Mouse (Mus musculus) intestine, embryonic 16.5 days (tissue): ENCODE results near the gene Ifnlr1. TPM values are rescaled to one million over a fixed set of nuclear protein-coding genes. Genes with fewer than 3 reads are reported as not detected.
A peak's percentile ranks its signal among the peaks of the same experiment; 100 is the strongest.

ENCODE experiments used
- ATAC-seq: fragments of 200-750 bp; cut with Nextera tagmentation; 2 replicates; pipeline ENCODE4 v1.8.0; 2017; ENCODE audit warnings: moderate TSS enrichment, moderate library complexity
- H3K27ac ChIP-seq: fragments of 300-500 bp; sonication (generic); 2 replicates; pipeline ENCODE4 v1.5.1; 2014; ENCODE audit warnings: mild to moderate bottlenecking, low read length
- H3K27me3 ChIP-seq: fragments of 300-500 bp; sonication (generic); replicated peaks from 2 replicates; pipeline ENCODE4 v1.6.1; 2014; ENCODE audit warnings: low read length, control low read depth, mixed read lengths; ENCODE audit not compliant: control insufficient read depth, insufficient read depth
- H3K36me3 ChIP-seq: fragments of 300-500 bp; sonication (generic); 2 replicates; pipeline ENCODE4 v1.6.1; 2014; ENCODE audit warnings: low read length, control low read depth; ENCODE audit not compliant: control insufficient read depth, insufficient read depth
- H3K4me1 ChIP-seq: fragments of 300-500 bp; sonication (generic); 2 replicates; pipeline ENCODE4 v1.6.1; 2014; ENCODE audit warnings: low read length, control low read depth, mixed read lengths; ENCODE audit not compliant: control insufficient read depth, insufficient read depth
- H3K4me2 ChIP-seq: fragments of 300-500 bp; sonication (generic); 2 replicates; pipeline ENCODE4 v1.6.1; 2014; ENCODE audit warnings: low read depth, low read length, control low read depth
- H3K4me3 ChIP-seq: fragments of 300-500 bp; sonication (generic); 2 replicates; pipeline ENCODE4 v1.5.1; 2014; ENCODE audit warnings: mild to moderate bottlenecking, low read length
- H3K9ac ChIP-seq: fragments of 300-500 bp; sonication (generic); 2 replicates; pipeline ENCODE4 v1.6.1; 2014; ENCODE audit warnings: low read depth, low read length
- H3K9me3 ChIP-seq: fragments of 300-500 bp; sonication (generic); 2 replicates; pipeline ENCODE4 v1.6.1; 2016; ENCODE audit warnings: low read length, control low read depth; ENCODE audit not compliant: control insufficient read depth
- WGBS: fragments of 180-500 bp; shearing (Covaris S2); extraction: QIAGEN DNeasy Blood & Tissue Kit; methylation state at CpG from one replicate; pipeline ENCODE4 v1.1.7; 2014; 5-methylcytosine and 5-hydroxymethylcytosine counted together
- polyA plus RNA-seq: library from polyadenylated mRNA; unstranded; fragments of >200 nt; fragmentation: Nextera tagmentation; extraction: Ambion mirVana; gene quantifications from 2 replicates; pipeline ENCODE4 v1.2.1, GENCODE M21; 2015

The Ifnlr1 gene
- polyA plus RNA-seq, 1 experiment from 2014 or later, result 4.3 TPM

DNA sequence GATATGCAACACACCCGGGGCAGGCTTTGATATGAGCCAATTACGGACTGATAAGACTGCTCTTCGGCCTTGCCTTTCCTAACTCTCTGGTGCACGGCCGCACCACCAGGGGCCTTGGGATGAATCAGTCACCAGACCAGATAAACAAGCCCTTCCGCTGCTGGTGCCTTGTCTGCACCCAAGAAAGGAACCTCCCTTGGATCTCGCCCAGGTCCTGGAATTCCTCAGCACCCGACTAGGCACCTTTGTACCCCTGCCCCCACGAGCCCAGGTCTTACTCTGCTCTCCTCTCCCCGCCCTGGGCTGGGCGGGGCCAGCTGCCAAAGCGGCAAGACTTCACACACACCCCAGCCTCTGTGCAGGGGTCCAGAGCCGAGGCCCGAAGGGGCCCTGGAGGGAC lies 41.7 kb downstream of the Ifnlr1 start, which contains the start of gene Il22ra1:
TSS of gene Il22ra1 (plus strand) at position 356 of the 400 bp plus-strand sequence.
- Histone ChIP-seq H3K9ac (peak within 1 kb of the TSS; percentile 64), H3K4me2 (peak within 1 kb of the TSS; percentile 64), H3K4me1 (peaks cover 4% of the 10 kb centered on the region; the same call in 1 of the 2 replicates), H3K4me3 (peak within 1 kb of the TSS; percentile 55), H3K9me3 (no peaks in the 10 kb centered on the region), H3K27ac (peak within 1 kb of the TSS; percentile 75), H3K36me3 (0 out of 2 replicates have a peak, but pooled peaks cover under 1% of the 10 kb centered on the region), H3K27me3 (no peaks in the 10 kb centered on the region)
- peak; percentile 91 for ATAC-seq
- 24% methylated on average over 14 of the region's 14 CpGs for WGBS

- Histone ChIP-seq H3K9me3 (peaks cover 5% of the 10 kb centered on the region; the same call in 1 of the 2 replicates), H3K4me1 (peaks cover 4% of the 10 kb centered on the region; the same call in 1 of the 2 replicates), H3K27ac (peak overlapping the region; percentile 75; the same call in 1 of the 2 replicates), H3K27me3 (no peaks in the 10 kb centered on the region), H3K9ac (peak overlapping the region; percentile 64), H3K4me2 (peak overlapping the region; percentile 64), H3K4me3 (peak overlapping the region; percentile 55), H3K36me3 (peaks cover 18% of the 10 kb centered on the region)
- WGBS, result 62% methylated on average over 9 of the region's 9 CpGs
- ATAC-seq, result no peak
Measured at GRCm38 (mm10) chr4:135730204-135730603, 44.1 kb downstream of the Ifnlr1 start.

GRCm38 (mm10) chr4:135730951-135731350 lies 44.9 kb downstream of the Ifnlr1 start:
- no peak for ATAC-seq
- Histone ChIP-seq H3K4me2 (peak overlapping the region; percentile 64), H3K4me3 (peak overlapping the region; percentile 55; the same call in 1 of the 2 replicates), H3K27me3 (no peaks in the 10 kb centered on the region), H3K9ac (peak overlapping the region; percentile 64; the same call in 1 of the 2 replicates), H3K36me3 (peaks cover 22% of the 10 kb centered on the region), H3K9me3 (peaks cover 5% of the 10 kb centered on the region; the same call in 1 of the 2 replicates), H3K27ac (no peak overlapping the region), H3K4me1 (peaks cover 4% of the 10 kb centered on the region; the same call in 1 of the 2 replicates)
- 73% methylated on average over 8 of the region's 8 CpGs for WGBS

GRCm38 (mm10) chr4:135733901-135734300 lies 47.8 kb downstream of the Ifnlr1 start:
- ATAC-seq, result no peak
- H3K27me3 ChIP-seq, result no peaks in the 10 kb centered on the region
- H3K36me3 ChIP-seq, result peaks cover 22% of the 10 kb centered on the region
- 95% methylated on average over 14 of the region's 14 CpGs for WGBS
- H3K4me3 ChIP-seq, result no peak overlapping the region
- H3K4me2 ChIP-seq, result no peak overlapping the region
- no peak overlapping the region for H3K27ac ChIP-seq
- H3K4me1 ChIP-seq, result peaks cover 12% of the 10 kb centered on the region
- no peak overlapping the region for H3K9ac ChIP-seq
- peaks cover 5% of the 10 kb centered on the region; the same call in 1 of the 2 replicates for H3K9me3 ChIP-seq

DNA sequence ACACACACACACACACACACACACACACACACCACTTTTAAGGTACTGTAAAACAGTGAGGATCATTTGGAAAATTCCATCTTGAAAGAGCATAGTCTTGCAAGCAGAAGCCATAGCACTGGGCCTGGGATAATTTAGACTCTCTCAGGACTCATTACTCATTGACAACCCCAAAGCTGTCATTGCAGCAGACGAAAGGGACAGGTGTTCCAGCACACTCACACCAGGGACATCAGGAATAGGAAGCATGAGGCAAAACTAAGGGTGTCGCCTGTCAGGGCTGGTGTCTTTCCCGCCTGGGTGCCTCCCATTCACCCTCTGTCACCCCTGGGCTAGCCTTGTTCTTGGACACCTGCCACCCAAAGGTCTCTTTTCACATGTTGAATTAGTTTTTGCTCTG lies 50.8 kb downstream of the Ifnlr1 start:
- 64% methylated on average over 3 of the region's 3 CpGs for WGBS
- H3K9ac ChIP-seq, result no peak overlapping the region

DNA sequence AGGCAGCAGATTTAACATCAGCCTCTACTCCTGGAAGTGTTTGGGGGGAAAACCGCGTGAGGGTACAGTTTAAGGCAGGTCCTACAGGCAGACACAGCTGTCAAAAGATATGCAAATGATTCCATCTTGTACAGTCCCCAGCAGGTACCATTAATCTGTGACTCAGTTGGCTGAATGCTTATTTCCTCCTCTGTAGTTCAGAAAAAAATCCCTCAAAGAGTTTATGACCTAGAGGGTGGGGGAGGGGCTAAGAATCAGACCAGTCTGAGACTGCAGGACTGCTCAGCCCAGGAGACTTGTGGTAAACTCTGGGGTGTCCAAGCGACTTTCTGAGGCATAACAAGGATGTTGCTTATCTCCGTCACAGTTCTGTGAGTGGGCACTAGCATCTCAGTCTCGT lies 52.1 kb downstream of the Ifnlr1 start:
- Histone ChIP-seq H3K9ac (no peak overlapping the region), H3K4me1 (peaks cover 15% of the 10 kb centered on the region), H3K4me2 (no peak overlapping the region), H3K36me3 (peaks cover 17% of the 10 kb centered on the region), H3K4me3 (no peak overlapping the region), H3K27ac (peak overlapping the region; percentile 47), H3K27me3 (no peaks in the 10 kb centered on the region), H3K9me3 (peaks cover 5% of the 10 kb centered on the region; the same call in 1 of the 2 replicates)
- WGBS, result 28% methylated on average over 5 of the region's 5 CpGs
- peak; percentile 44 for ATAC-seq

More for the DNA sequence above, 50.8 kb downstream of the Ifnlr1 start:
- Histone ChIP-seq H3K27me3 (no peaks in the 10 kb centered on the region), H3K4me1 (peaks cover 14% of the 10 kb centered on the region), H3K4me3 (no peak overlapping the region), H3K4me2 (no peak overlapping the region), H3K27ac (no peak overlapping the region), H3K9me3 (peaks cover 5% of the 10 kb centered on the region; the same call in 1 of the 2 replicates), H3K36me3 (peaks cover 22% of the 10 kb centered on the region)
- ATAC-seq, result no peak

DNA sequence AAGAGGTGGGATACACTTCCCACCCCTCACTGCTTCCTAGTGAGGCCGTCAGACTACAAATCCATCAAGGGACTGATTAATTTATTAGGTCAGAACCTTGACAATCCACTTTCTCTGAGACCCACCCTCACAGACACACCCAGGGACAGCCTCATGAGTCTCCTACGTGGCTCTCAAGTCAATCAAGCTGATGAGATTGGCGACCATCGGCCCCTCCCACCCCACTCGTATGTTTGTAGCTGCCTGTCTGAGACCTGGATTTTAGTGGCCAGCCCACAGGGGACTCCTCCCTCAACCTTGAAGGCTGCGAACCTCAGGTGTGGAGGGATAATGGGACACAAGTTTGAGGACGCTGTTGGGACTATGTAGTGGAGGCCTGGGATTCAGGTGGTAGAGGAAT lies 53.1 kb downstream of the Ifnlr1 start:
- 51% methylated on average over 7 of the region's 7 CpGs for WGBS
- Histone ChIP-seq H3K9ac (no peak overlapping the region), H3K36me3 (peaks cover 9% of the 10 kb centered on the region; the same call in 1 of the 2 replicates), H3K27me3 (no peaks in the 10 kb centered on the region), H3K4me3 (no peak overlapping the region), H3K9me3 (peaks cover 5% of the 10 kb centered on the region; the same call in 1 of the 2 replicates), H3K27ac (peak overlapping the region; percentile 47), H3K4me2 (no peak overlapping the region), H3K4me1 (peaks cover 25% of the 10 kb centered on the region)
- peak; percentile 45 for ATAC-seq

- H3K4me3 ChIP-seq, result no peak overlapping the region
- H3K27ac ChIP-seq, result no peak overlapping the region
- ATAC-seq, result peak; percentile 69
- no peak overlapping the region for H3K9ac ChIP-seq
- H3K9me3 ChIP-seq, result no peaks in the 10 kb centered on the region; the same call in 1 of the 2 replicates
- H3K4me2 ChIP-seq, result no peak overlapping the region
- H3K27me3 ChIP-seq, result no peaks in the 10 kb centered on the region
- peaks cover 30% of the 10 kb centered on the region for H3K4me1 ChIP-seq
- 81% methylated on average over 14 of the region's 14 CpGs for WGBS
- peaks cover 5% of the 10 kb centered on the region; the same call in 1 of the 2 replicates for H3K36me3 ChIP-seq
Measured at GRCm38 (mm10) chr4:135739672-135740071, 53.6 kb downstream of the Ifnlr1 start.

GRCm38 (mm10) chr4:135743520-135743919 lies 57.4 kb downstream of the Ifnlr1 start:
- WGBS, result 23% methylated on average over 6 of the region's 6 CpGs
- Histone ChIP-seq H3K9ac (peak overlapping the region; percentile 33; the same call in 1 of the 2 replicates), H3K4me2 (no peak overlapping the region), H3K4me3 (no peak overlapping the region), H3K27ac (no peak overlapping the region), H3K4me1 (peaks cover 37% of the 10 kb centered on the region), H3K9me3 (no peaks in the 10 kb centered on the region), H3K36me3 (no peaks in the 10 kb centered on the region), H3K27me3 (no peaks in the 10 kb centered on the region)
- no peak for ATAC-seq
